Mouse (Mus musculus): ENCODE results near the gene Gm20897.
"Not testable (repeated sequence)": the region's sequence is repeated elsewhere in the genome, so short reads cannot be mapped to it uniquely, and the experiment has no call there.

Gene Gm20897

GRCm38 (mm10) chrY:38502138-38502537 is at the start of gene Gm20897:
TSS of gene Gm20897 (minus strand) at chrY:38502238.
- not testable (repeated sequence) for TF ChIP-seq GATA4 (IDR thresholded peaks at IDR 0.05; ENCODE audit: insufficient replicate concordance, low read length)

All from liver, adult (tissue).